Mouse (Mus musculus): Measurements from ENCODE around the gene Kcnh1. TPM values are rescaled to one million over a fixed set of nuclear protein-coding genes. Genes with fewer than 3 reads are reported as not detected.

Kcnh1 gene
- polyA plus RNA-seq, 1 experiment from 2014 or later = 2.8 TPM

- DNase-seq (ENCODE audit: low spot score) (no peak), ATAC-seq (ENCODE audit: low FRiP score) (no peak)
- Histone ChIP-seq H3K4me3 (replicated peaks; ENCODE audit: low read length) (no peak overlapping the region), H3K27me3 (ENCODE audit: control insufficient read depth, insufficient read depth, low read length) (no peaks in the 10 kb centered on the region), H3K9ac (no peak overlapping the region), H3K9me3 (ENCODE audit: control insufficient read depth, low read length) (peaks cover 6% of the 10 kb centered on the region; the same call in 1 of the 2 replicates), H3K4me2 (replicated peaks) (no peak overlapping the region), H3K27ac (no peak overlapping the region), H3K36me3 (replicated peaks; ENCODE audit: control insufficient read depth, insufficient read depth) (no peaks in the 10 kb centered on the region), H3K4me1 (replicated peaks; ENCODE audit: control insufficient read depth, insufficient read depth, low read length) (no peaks in the 10 kb centered on the region)
- 79% methylated on average over 4 of the region's 4 CpGs for WGBS
Measured at GRCm38 (mm10) chr1:192371943-192372614, 181.5 kb downstream of the Kcnh1 start.

DNA sequence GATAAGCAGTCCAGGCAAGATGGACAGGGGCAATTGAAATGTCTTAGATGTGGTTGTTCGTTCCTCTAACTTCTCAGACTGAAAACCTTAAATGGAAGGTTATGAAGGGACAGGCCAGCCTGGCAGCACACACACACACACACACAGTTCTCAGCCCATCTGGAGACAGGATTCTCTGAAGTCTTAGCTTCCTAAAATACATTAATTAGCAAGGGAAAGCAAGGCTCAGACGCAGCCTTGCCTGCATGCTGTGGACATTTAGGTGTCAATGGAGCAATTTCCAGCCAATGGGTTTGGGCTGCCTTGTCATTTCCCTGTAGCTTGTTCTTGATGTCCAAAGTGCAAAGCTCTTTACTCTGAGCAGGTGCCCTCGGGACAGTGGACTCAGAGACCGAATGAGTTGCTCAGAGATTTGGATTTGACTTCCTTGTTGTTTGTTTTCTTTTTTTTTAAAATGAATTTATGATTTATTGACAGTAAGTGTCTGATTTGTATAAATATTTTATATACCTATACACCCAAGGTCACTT lies 188.0 kb downstream of the Kcnh1 start:
- no peaks in the 10 kb centered on the region for H3K27me3 ChIP-seq (ENCODE audit: control insufficient read depth, insufficient read depth, low read length)
- H3K9me3 ChIP-seq (ENCODE audit: control insufficient read depth, low read length) = no peaks in the 10 kb centered on the region
- no peak overlapping the region for H3K4me2 ChIP-seq (replicated peaks)
- no peaks in the 10 kb centered on the region for H3K4me1 ChIP-seq (replicated peaks; ENCODE audit: control insufficient read depth, insufficient read depth, low read length)
- no peaks in the 10 kb centered on the region for H3K36me3 ChIP-seq (replicated peaks; ENCODE audit: control insufficient read depth, insufficient read depth)
- no peak overlapping the region for H3K9ac ChIP-seq
- WGBS = 89% methylated on average over 4 of the region's 4 CpGs
- no peak overlapping the region for H3K4me3 ChIP-seq (replicated peaks; ENCODE audit: low read length)
- no peak overlapping the region for H3K27ac ChIP-seq
- no peak for ATAC-seq (ENCODE audit: low FRiP score)
- no peak for DNase-seq (ENCODE audit: low spot score)

- no peak overlapping the region for H3K4me2 ChIP-seq (replicated peaks)
- DNase-seq (ENCODE audit: low spot score) (peak; percentile 49), ATAC-seq (ENCODE audit: low FRiP score) (no peak)
- WGBS = 27% methylated on average over 5 of the region's 5 CpGs
- H3K4me3 ChIP-seq (replicated peaks; ENCODE audit: low read length) = no peak overlapping the region
- no peak overlapping the region for H3K9ac ChIP-seq
- H3K36me3 ChIP-seq (replicated peaks; ENCODE audit: control insufficient read depth, insufficient read depth) = no peaks in the 10 kb centered on the region
- H3K27me3 ChIP-seq (ENCODE audit: control insufficient read depth, insufficient read depth, low read length) = no peaks in the 10 kb centered on the region
- H3K4me1 ChIP-seq (replicated peaks; ENCODE audit: control insufficient read depth, insufficient read depth, low read length) = no peaks in the 10 kb centered on the region
- no peak overlapping the region for H3K27ac ChIP-seq
- no peaks in the 10 kb centered on the region for H3K9me3 ChIP-seq (ENCODE audit: control insufficient read depth, low read length)
Measured at GRCm38 (mm10) chr1:192380596-192381041, 190.0 kb downstream of the Kcnh1 start.

- no peaks in the 10 kb centered on the region for H3K9me3 ChIP-seq (ENCODE audit: control insufficient read depth, low read length)
- H3K4me1 ChIP-seq (replicated peaks; ENCODE audit: control insufficient read depth, insufficient read depth, low read length) = no peaks in the 10 kb centered on the region
- no peak overlapping the region for H3K4me2 ChIP-seq (replicated peaks)
- H3K36me3 ChIP-seq (replicated peaks; ENCODE audit: control insufficient read depth, insufficient read depth) = no peaks in the 10 kb centered on the region
- no peak overlapping the region for H3K4me3 ChIP-seq (replicated peaks; ENCODE audit: low read length)
- H3K9ac ChIP-seq = no peak overlapping the region
- no peak for DNase-seq (ENCODE audit: low spot score)
- no peaks in the 10 kb centered on the region for H3K27me3 ChIP-seq (ENCODE audit: control insufficient read depth, insufficient read depth, low read length)
- no peak for ATAC-seq (ENCODE audit: low FRiP score)
- no peak overlapping the region for H3K27ac ChIP-seq
Measured at GRCm38 (mm10) chr1:192387624-192388023, 197.1 kb downstream of the Kcnh1 start.

- Histone ChIP-seq H3K4me3 (replicated peaks; ENCODE audit: low read length) (no peak overlapping the region), H3K27me3 (ENCODE audit: control insufficient read depth, insufficient read depth, low read length) (no peaks in the 10 kb centered on the region), H3K27ac (no peak overlapping the region), H3K4me2 (replicated peaks) (no peak overlapping the region), H3K9ac (no peak overlapping the region), H3K36me3 (replicated peaks; ENCODE audit: control insufficient read depth, insufficient read depth) (no peaks in the 10 kb centered on the region), H3K4me1 (replicated peaks; ENCODE audit: control insufficient read depth, insufficient read depth, low read length) (no peaks in the 10 kb centered on the region), H3K9me3 (ENCODE audit: control insufficient read depth, low read length) (no peaks in the 10 kb centered on the region)
- DNase-seq (ENCODE audit: low spot score) (no peak), ATAC-seq (ENCODE audit: low FRiP score) (no peak)
- WGBS = 86% methylated on average over 7 of the region's 7 CpGs
Measured at GRCm38 (mm10) chr1:192391041-192391440, 200.5 kb downstream of the Kcnh1 start.

GRCm38 (mm10) chr1:192392232-192392631 lies 201.7 kb downstream of the Kcnh1 start:
- no peaks in the 10 kb centered on the region for H3K4me1 ChIP-seq (replicated peaks; ENCODE audit: control insufficient read depth, insufficient read depth, low read length)
- ATAC-seq (ENCODE audit: low FRiP score) = no peak
- no peaks in the 10 kb centered on the region for H3K27me3 ChIP-seq (ENCODE audit: control insufficient read depth, insufficient read depth, low read length)
- H3K4me3 ChIP-seq (replicated peaks; ENCODE audit: low read length) = no peak overlapping the region
- H3K9me3 ChIP-seq (ENCODE audit: control insufficient read depth, low read length) = no peaks in the 10 kb centered on the region
- 89% methylated on average over 2 of the region's 2 CpGs for WGBS
- no peak for DNase-seq (ENCODE audit: low spot score)
- H3K27ac ChIP-seq = no peak overlapping the region
- H3K4me2 ChIP-seq (replicated peaks) = no peak overlapping the region
- H3K9ac ChIP-seq = no peak overlapping the region
- H3K36me3 ChIP-seq (replicated peaks; ENCODE audit: control insufficient read depth, insufficient read depth) = no peaks in the 10 kb centered on the region

- WGBS = 76% methylated on average over 14 of the region's 14 CpGs
Measured at GRCm38 (mm10) chr1:192399667-192400490, 209.3 kb downstream of the Kcnh1 start.

GRCm38 (mm10) chr1:192400991-192401390 lies 210.4 kb downstream of the Kcnh1 start:
- Histone ChIP-seq H3K4me1 (replicated peaks; ENCODE audit: control insufficient read depth, insufficient read depth, low read length) (no peaks in the 10 kb centered on the region), H3K36me3 (replicated peaks; ENCODE audit: control insufficient read depth, insufficient read depth) (no peaks in the 10 kb centered on the region), H3K9ac (no peak overlapping the region), H3K27ac (no peak overlapping the region), H3K9me3 (ENCODE audit: control insufficient read depth, low read length) (no peaks in the 10 kb centered on the region), H3K4me3 (replicated peaks; ENCODE audit: low read length) (no peak overlapping the region), H3K27me3 (ENCODE audit: control insufficient read depth, insufficient read depth, low read length) (no peaks in the 10 kb centered on the region), H3K4me2 (replicated peaks) (no peak overlapping the region)
- WGBS = 67% methylated on average over 4 of the region's 4 CpGs
- ATAC-seq (ENCODE audit: low FRiP score) (no peak), DNase-seq (ENCODE audit: low spot score) (no peak)

More at GRCm38 (mm10) chr1:192399667-192400490, 209.3 kb downstream of the Kcnh1 start:
- H3K27me3 ChIP-seq (ENCODE audit: control insufficient read depth, insufficient read depth, low read length) = no peaks in the 10 kb centered on the region
- no peak overlapping the region for H3K9ac ChIP-seq
- H3K9me3 ChIP-seq (ENCODE audit: control insufficient read depth, low read length) = no peaks in the 10 kb centered on the region
- H3K36me3 ChIP-seq (replicated peaks; ENCODE audit: control insufficient read depth, insufficient read depth) = no peaks in the 10 kb centered on the region
- H3K4me2 ChIP-seq (replicated peaks) = no peak overlapping the region
- DNase-seq (ENCODE audit: low spot score) (no peak), ATAC-seq (ENCODE audit: low FRiP score) (no peak)
- no peaks in the 10 kb centered on the region for H3K4me1 ChIP-seq (replicated peaks; ENCODE audit: control insufficient read depth, insufficient read depth, low read length)
- H3K27ac ChIP-seq = no peak overlapping the region
- H3K4me3 ChIP-seq (replicated peaks; ENCODE audit: low read length) = no peak overlapping the region

DNA sequence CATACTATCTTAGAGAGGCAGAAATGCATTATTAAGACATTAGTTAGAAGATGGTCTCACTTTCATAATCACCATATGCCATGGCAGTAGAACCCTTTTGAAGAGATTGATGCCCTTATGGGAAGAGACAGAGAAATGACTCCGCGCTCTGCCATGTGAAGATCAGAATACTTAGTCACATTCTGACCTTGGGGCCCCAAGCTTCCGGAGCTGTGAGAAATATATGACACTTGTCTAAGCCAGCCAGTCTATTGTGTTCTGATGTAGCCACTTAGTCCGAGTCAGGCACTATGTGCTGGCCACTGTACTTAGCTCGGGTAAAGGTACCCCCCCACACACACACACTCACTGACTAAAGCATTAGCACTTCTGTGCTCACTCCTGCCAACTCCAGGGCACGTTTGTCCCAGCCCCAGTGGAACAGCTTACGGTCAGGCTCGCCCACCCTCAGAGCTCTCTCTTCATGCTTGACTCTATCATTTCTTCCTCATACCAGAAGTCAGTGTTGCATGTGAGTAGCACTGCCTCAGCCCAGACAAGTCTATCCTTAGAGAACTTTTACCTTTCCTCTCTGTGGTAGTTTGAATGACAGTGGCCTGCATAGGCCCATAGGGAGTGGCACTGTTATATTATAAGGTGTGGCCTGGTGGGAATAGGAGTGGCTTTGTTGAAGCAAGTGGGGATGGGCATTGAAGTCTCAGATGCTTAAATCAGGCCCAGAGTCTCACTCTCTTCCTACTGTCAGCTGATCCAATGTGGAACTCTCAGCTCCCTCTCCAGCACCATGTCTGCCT lies 212.5 kb downstream of the Kcnh1 start:
- no peaks in the 10 kb centered on the region for H3K9me3 ChIP-seq (ENCODE audit: control insufficient read depth, low read length)
- no peak overlapping the region for H3K4me3 ChIP-seq (replicated peaks; ENCODE audit: low read length)
- H3K4me2 ChIP-seq (replicated peaks) = no peak overlapping the region
- H3K4me1 ChIP-seq (replicated peaks; ENCODE audit: control insufficient read depth, insufficient read depth, low read length) = no peaks in the 10 kb centered on the region
- WGBS = 94% methylated on average over 8 of the region's 8 CpGs
- DNase-seq (ENCODE audit: low spot score) (no peak), ATAC-seq (ENCODE audit: low FRiP score) (no peak)
- H3K36me3 ChIP-seq (replicated peaks; ENCODE audit: control insufficient read depth, insufficient read depth) = no peaks in the 10 kb centered on the region
- no peak overlapping the region for H3K27ac ChIP-seq
- H3K9ac ChIP-seq = no peak overlapping the region
- H3K27me3 ChIP-seq (ENCODE audit: control insufficient read depth, insufficient read depth, low read length) = no peaks in the 10 kb centered on the region
